Mouse (Mus musculus): ENCODE results near the gene Colec11.

GRCm38 (mm10) chr12:28572241-28572640 is 50.9 kb downstream of the Colec11 start:
- TF ChIP-seq CTCF (IDR thresholded peaks at IDR 0.05; ENCODE audit: low read depth, low read length) (no peak), POLR2A (IDR thresholded peaks at IDR 0.05; ENCODE audit: extremely low read depth, insufficient read depth, low read length) (no peak)
